Mouse (Mus musculus): ENCODE results near the gene Mfsd5.

The Mfsd5 gene

DNA sequence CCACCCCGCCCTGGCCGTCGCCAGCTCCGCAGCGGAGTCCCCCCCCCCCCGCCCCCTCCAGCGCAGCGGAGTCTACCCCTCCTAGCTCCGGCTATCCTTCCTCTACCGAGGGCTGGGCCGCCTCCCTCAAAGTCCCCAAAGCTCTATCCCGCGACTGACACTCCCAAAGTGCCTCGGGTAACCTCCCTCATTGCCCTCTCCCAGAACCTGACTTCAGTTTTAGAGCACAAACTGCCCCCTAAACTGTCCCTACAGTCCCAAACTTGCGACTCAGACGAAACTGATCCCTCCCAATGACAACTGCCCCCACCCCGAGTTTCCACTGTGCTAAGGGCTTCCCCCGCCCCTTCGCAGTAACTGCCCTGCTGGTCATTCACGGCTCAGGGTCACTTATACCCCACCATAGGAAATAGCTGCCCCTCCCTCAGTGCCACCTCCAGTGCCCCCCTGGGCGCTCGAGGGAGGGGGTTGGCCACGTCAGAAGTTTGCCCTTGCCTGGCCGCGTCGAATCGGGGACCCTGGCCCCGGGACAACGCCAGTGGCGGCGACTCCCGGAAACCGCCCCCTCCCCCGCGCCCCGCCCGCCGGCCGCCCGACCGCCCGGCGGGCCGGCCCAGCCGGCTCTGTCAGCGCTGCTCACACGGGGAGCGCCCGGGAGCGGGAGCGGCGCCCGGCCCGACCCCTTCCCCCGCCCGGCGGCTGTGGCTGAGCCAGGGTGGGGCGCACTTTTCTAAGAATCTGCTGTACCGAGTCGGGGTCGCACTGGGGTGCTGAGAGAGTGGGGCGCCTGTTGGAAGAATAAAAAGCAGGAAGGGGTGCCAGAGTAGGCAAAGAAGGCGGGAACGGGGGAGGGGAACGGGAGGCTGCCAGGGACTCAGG, 31.8 kb upstream of the Mfsd5 start:
- in situ Hi-C loops (cut with MseI, MboI), result no loop called here

DNA sequence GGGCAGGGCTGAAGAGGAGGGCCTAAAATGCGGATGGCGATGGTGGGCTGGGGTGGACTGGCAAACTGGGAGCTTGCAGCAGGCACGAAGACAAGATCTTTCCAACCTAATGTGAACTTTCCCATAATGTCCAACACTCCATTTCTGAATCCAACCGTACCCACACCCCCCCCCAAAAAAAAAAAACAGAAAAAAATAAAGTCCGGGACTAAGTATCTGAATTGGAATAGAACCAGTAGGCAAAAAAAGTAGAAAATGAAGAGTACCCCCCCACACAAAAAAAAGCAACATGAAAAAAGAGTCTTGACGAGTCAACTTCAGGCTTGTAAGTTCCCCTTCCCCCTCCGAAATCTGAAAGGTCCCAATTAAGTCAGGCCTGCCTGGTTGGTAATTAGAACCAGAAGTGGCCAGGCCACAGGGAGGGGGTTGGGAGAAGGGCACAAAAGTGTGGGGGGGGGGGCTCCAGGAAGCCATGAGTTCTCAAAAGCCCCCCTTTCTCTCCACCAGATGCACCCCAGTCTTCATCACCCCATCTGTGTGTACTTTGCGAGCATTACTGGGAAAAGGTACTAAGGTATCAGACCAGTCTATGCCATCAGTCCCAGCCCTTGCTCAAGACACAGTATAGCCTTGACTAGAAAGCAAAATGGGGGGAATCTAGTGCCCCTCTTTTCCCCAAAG, 31.0 kb upstream of the Mfsd5 start:
- in situ Hi-C loops (cut with MseI, MboI), result no loop called here

DNA sequence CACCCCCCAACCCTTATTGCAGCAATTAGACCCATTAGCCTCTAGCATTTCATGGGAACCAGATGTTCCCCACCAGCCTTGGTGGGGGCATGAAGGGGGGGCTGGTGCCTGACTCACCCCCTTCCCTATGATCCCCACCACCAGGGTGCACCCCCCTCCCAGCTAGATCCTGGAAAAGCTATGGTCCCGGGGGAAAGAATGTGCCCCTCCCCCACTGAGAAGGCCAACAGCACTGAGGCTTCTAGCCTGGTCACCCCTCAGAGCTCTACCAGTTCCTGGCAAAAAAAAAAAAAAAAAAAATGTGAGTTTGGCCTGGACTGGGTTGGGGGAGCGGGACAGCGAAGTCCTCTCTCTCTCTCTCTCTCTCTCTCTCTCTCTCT, 30.5 kb upstream of the Mfsd5 start:
- in situ Hi-C loops (cut with MseI, MboI), result no loop called here

DNA sequence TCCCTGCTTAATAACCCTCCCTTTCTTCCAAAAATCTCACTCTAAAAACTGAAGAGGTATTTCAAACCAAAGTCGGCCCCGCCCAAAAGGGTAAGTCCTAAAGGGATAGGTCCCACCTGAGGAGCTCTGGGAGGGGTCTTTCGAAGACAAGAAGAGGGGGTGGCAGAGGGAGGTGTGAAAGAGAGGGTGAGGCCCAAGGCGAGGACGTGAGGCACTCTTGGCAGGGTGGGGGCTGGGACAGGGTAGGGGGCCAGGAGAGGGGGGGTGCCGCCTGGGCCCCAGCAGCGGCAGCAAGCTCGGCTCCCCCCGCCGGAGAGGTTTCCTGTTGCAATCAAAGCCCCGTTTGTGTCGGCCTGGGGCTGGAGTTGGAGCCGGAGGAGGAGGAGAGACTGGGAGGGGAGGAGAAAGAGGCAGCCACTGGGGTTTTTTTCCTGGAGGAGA, 30.0 kb upstream of the Mfsd5 start:
- in situ Hi-C loops (cut with MseI, MboI), result no loop called here

DNA sequence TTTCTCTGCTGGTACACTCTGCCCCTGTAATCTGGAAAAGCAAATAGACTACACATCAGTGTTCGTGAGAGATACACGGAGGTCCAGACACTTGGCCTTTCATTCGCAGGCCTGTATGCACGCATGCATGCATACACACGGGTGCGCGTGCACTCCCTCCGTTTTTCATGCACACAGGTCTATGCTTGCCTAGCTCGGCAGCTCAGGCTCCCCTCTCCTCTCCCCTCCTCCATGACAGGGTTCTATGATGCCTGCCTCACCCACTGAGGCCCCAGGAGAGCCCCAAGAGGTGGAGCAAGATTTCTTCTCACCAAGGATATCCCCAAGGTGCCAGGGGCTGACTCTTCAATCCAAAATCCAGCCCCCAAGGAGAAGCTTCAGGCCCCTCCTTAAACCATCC, 29.3 kb upstream of the Mfsd5 start:
- in situ Hi-C loops (cut with MseI, MboI), result no loop called here

DNA sequence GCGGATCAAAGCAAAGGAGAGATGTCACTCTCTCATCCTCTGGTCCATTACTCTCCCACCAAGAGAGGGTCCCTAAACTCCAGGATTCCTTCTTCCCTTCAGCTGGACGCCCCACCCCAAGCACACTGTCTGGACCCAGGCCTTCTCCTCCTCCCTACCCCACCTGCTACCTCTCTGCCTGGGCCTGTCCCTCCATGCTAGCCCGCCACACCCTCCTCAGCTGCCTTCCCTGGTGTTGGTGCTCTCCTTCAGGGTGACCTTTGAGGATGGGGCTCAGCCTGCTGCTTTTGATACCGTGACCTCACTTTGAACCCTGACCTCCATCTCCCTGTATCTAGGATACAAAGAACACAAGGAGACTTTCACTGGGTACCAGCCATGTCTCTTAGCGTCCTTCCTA, 28.7 kb upstream of the Mfsd5 start:
- in situ Hi-C loops (cut with MseI, MboI), result no loop called here

DNA sequence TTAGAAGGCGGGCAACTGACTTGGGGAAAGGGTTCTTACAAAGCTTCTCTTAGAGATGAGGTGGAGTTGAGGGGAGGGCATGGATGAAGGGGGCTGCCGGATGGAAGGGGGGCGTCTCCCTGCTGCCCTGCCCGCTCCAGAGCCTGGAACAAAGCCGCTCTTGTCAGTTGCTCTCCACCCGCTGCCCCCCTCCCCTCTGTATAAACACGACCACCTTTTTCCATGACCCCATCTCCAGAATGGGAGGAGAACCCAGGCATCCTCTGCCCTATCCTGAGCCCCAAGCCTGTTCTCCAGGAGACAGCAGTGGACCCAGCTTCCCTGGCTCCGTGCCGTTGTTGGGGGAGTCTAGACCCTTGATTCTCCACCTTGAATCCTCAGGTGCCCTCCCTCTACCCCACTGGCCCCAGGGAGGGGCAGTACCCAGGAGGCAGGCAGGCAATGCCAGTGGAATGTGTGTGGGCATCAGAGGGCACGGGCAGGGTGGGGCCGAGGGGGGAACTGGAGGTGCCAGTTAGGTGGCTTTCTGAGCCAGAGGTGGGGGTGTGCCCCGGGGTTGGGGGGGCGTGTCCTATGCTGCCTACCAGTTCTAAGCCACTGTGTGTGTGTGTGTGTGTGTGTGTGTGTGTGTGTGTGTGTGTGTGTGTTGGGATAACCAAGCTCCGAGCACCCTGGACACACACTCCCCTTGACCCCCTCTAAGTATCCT, 23.6 kb upstream of the Mfsd5 start:
- in situ Hi-C loops (cut with MseI, MboI), result no loop called here

DNA sequence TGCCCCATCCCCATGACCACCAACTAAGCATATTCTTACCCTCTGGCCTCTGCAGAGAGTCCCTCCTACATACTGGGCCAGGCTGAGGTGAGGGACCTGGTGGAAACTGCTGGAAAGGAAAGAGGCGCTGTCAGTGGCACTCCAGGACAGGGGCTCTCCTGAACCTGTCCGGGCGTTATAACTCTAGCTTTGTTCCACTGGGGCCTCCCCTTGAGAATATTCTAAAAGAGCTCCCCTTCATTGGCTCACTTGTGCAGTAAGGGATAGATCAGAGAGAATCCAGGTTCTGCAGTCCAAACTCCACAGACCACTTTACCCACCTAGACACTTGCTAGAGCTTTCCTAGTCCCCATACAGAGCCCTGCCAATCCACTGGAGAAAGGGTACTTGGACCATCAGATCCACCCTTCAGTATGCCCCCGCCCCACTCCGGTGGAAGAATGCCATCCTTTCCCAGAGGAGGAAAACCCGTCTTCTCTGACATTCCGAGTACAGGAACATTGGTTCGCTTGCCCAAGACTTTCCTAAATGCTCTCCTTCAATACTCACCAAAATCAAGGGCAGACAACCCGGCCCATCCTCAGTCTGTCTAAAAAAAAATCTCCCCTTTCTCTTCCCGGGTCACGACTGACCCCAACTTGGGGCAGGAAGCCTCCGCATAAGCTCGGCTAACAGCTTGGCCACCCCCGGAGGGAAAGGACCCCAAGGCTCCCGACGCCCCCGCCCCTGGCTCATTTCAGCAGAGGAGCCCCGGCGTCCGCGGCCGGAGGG, 22.6 kb upstream of the Mfsd5 start:
- in situ Hi-C loops (cut with MseI, MboI), result no loop called here

DNA sequence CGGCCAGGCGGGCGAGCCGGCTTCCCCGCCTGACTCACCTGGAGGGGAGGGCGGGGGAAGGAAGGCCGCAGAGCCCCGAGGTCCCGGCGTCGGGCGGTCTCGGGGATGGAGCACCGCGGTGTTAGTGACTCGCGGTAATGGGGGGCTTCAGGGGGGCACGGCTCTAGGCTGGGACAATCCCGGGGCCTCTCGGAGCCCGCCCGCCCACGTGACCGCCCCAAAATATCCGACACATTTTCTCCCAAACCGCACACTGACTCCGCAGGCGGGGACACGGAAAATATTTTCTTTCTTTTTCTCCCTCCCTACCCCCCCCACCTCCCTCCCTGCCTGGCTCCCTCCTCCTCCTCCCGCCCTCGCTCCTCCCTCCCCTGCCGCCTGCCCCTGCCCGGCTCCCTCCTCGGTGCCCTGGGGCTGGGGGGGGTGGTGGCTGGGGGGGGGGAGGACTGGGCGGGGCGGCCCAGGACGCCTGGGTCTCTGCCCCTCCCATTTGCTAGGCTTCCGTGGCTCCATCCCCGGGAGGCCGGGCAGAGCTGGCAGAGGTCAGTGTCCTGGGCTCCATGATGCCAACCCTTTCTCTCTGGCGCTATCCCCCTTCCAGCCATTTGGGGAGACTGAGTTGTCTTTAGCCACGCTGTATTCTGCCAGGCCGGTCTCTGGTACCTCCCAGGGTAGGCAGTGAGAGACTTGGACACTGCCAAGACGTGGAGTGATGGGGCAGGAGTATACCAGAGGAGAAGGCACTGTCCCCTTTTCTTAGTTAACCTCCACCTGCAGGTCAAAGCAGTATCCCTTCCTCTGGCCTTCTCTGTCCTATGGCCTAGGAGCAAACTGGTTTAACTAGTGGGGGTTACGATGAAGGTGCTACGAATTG, 21.8 kb upstream of the Mfsd5 start, which contains the start of gene Rarg:
Rarg (minus strand) TSS at position 316 of the 874 bp plus-strand sequence.
- in situ Hi-C loops (cut with MseI, MboI), result no loop called here

DNA sequence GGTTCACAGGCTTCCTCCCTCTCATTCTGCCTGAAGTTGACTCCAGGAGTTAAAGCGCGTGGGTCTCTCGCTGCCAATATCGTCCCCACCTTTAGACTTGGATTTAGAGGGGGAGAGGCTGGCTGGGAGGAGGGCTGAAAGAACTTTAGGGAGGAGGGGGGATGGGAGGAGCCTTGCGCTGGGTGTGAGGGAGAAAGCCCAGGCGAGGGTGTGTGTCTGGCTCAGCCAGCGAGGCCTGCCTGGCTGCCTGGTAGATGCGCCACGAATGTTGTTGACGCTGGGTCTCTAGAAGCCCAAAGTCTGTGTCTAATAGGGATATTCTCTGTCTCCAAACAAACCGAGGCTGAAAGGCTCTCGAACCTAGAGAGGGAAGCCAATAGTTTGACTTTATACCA, 21.2 kb upstream of the Mfsd5 start:
- in situ Hi-C loops (cut with MseI, MboI), result no loop called here

DNA sequence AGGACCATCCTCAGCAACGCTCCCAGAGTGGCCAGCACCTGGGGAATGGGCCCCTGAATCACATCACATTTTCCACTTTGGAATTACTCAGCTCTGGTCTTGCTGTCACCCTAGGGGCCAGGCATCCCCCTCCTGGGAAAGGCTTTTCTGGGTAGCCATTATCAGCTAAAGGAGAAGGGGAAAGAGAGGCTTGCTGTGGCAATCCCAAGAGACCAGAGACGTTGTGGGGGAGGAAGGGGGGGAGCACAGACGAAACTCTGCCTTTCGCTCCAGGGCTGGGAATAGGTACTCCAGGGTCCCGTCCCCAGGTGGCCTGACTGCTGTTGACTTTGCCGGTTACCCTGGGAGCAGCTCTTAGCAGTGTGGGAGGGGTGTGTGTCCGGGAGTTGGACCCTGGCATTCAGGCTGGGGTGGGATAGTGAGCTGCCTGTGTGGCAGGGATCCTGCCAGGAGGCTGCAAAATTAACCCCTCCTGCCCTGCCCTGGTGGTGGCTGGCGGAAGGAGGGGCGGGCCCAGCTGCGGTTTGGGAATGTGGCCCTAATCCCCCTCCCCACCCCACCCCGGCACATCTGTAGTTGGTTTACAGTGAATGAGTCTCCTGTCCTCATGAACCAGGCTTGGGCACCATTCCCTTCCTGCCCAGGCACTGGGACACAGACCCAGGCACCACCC, 20.5 kb upstream of the Mfsd5 start:
- in situ Hi-C loops (cut with MseI, MboI), result no loop called here

DNA sequence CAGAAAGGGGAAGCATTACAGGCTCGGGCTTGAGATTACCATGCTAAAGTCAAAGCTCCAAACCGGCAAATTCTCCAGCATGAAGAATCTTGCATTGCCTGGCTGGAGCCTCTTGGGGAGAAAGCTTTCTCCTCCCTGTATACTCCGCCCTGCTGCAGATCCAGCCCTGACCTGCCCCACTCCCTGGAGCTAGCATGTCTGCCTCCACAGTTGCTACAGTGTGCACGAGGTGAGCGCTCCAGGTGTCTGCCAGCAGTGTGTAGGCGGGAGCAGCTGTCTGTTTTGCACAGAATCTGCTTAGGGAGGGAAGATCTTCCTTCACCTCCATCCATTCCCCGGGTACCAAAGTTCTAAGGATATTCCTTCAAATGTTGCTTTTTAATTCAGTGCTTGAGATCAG, 16.7 kb upstream of the Mfsd5 start:
- in situ Hi-C loops (cut with MseI, MboI), result no loop called here

DNA sequence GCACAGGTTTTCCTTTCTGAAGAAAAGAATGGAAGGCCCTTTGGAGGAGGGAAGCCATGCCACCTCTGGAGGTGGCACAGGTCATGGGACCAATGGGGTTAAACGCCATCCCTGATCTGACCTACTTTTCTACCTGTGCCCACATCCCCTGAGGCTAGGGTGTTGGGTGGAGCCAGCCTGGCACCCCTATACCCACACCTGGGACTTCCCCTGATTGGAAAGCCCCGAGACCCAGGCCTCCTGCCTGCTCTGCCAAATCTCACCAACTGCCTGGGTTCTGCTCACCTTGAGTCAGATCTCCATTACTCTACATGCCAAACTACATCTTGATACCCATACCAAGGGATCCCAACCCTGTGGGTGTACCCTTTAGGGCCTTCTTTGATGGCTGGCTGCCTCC, 16.2 kb upstream of the Mfsd5 start:
- in situ Hi-C loops (cut with MseI, MboI), result no loop called here

DNA sequence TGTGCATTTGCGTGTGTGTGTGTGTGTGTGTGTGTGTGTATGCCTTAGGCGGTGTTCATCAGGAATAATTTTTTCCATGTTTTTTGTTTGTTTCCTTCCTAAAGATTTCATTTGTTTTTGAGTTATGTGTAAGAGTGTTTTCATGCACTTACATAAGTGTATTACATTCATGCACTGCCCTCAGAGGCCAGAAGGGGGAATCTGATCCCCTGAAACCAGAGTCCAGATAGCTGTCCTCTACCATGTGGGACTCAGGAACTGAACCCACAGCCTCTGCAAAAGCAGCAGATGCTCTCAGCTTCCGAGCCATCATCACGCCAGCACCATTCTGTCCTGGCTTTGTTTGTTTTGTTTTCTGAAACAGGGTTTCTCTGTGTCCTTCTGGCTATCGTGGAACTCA, 13.7 kb upstream of the Mfsd5 start:
- in situ Hi-C loops (cut with MseI, MboI), result no loop called here

DNA sequence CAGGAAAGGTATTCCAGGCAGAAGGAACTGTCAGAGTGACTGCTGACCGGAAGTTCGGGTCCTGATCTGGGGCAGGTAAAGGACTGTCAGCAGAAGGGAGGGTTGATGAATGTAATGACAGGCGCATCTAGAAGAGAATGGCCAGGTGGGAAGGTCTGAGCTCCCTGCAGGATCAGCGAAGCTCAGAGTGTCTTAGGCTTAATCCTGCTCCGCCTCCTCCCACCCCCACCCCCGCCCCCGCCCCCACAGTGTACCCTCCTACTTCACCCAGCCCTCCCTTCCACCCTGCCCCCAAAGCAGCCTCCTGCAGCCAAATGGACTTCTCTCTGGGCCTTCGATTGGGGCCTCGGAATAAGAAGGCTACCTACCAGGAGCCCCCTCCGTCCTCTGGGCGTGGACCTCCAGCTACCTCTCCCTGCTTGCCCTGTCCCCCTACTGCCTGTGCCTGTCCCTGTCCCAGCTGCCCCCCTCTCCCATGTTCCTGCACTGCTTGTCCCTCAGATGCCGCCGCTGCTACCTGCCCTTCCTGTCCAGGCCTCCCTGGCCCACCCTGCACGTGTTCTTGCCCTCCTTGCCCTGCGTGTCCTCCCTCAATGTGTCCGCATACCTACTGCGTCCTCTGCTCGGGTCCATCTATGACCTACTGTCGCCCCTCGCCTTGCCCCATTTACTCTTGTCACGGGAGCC, 8.8 kb upstream of the Mfsd5 start, which contains the start of gene Gm9918:
Gm9918 (plus strand) TSS at position 290 of the 687 bp plus-strand sequence.
- in situ Hi-C loops (cut with MseI, MboI), result loop anchor here in 1 of 2 experiments (5.0 kb wide), 1 partner anchor 33 kb away; no protein-coding TSS in a partner anchor

DNA sequence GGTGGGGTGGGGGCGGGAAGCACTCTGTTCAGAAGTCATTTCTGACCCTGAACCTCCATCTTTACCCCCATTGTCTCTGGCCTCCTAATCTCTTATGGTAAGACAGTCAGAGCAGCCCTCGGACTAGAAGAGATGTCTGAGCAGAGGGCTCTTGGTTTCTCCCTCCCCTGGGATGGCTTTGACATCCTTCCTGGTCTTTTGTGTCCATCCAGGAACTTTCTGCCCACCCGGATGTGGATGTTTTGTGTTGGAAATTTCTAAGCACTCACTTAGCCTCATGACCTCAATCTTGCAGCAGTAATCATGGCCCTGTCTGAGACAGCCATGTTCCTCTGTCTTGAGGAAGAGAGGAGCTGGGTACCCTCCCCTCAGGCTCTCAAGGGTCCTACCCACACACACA, 7.8 kb upstream of the Mfsd5 start:
- in situ Hi-C loops (cut with MseI, MboI), result loop anchor here in 1 of 2 experiments (5.0 kb wide), 1 partner anchor 34 kb away; no protein-coding TSS in a partner anchor

DNA sequence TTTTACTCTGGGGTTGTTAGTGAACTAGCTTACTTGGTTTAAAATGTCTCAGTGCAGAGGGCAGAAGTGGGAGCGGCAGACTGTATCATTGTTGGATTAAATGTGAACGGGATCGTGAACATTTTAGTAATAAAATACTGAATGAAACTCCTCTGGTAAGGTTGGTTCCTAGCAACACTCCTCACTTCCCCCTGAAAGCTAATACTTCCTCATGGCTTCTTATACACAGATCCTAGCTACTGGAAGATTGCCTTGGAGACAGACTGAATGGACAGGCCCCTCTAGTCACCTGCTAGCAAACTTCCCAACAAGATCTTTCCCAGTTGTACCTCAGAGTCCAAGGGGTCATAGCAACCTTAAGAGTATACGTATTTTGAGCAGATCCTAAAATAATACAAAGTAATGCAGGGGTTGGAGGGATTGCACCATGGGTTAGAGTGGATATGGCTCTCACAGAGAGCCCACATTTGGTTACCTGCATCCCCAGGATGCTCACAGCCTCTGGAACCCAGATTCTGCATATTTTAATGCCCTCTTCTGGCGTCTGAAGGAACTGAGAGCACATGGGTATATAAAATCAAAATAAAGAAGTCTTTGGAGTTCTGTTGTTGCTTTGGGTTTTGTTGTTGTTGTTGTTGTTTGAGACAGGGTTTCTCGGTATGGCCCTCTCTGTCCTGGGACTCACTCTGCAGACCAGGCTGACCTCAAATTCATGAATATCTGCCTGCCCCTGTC, 5.1 kb upstream of the Mfsd5 start:
- in situ Hi-C loops (cut with MseI, MboI), result loop anchor here in 1 of 2 experiments (5.0 kb wide), 1 partner anchor 37 kb away; no protein-coding TSS in a partner anchor

DNA sequence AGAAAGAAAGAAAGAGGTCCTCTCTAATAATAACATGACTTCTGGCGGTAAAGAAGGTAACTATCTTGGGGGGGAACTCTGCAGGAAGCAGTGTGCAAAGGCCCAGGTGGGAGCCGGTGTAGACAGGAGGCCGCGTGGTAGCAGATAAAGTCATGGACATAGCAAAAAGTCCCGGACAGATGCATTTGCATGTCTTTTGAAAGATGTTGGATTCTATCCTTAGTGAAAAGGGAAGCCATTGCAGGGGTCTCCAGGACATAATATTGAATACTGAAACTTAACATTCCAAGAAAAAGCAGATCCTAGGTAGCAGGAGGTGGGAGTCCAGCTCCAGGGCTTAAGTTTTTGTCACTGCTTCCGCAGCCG, 545 bp upstream of the Mfsd5 start:
- in situ Hi-C loops (cut with MseI, MboI), result no loop called here
